Mouse (Mus musculus): ENCODE data around the gene C1qtnf3. TPM values are rescaled to one million over a fixed set of nuclear protein-coding genes. Genes with fewer than 3 reads are reported as not detected.

C1qtnf3 gene
- total and polyA plus RNA-seq, 3 experiments = not detected

GRCm38 (mm10) chr15:10940148-10941108 is 11.7 kb upstream of the C1qtnf3 start:
- Histone ChIP-seq H3K27me3 (ENCODE audit: insufficient read depth, low read length) (no peaks in the 10 kb centered on the region; the same call in 1 of the 2 replicates), H3K4me3 (ENCODE audit: low read depth, low read length) (no peak overlapping the region), H3K9me3 (replicated peaks) (no peaks in the 10 kb centered on the region), H3K4me1 (ENCODE audit: insufficient read depth, low read depth, low read length) (no peaks in the 10 kb centered on the region), H3K36me3 (replicated peaks) (no peaks in the 10 kb centered on the region)
- no peak for DNase-seq (ENCODE audit: low spot score)
- TF ChIP-seq GATA1 (IDR thresholded peaks at IDR 0.05; ENCODE audit: borderline replicate concordance, low read length) (no peak), TAL1 (conservative IDR thresholded peaks at IDR 0.05; ENCODE audit: low read depth, low read length) (no peak), POLR2AphosphoS5 (IDR thresholded peaks at IDR 0.05; ENCODE audit: insufficient replicate concordance, low read depth, low read length) (no peak), GATA2 (IDR thresholded peaks at IDR 0.05; ENCODE audit: borderline replicate concordance, low read depth, low read length) (no peak), CTCF (IDR thresholded peaks at IDR 0.05; ENCODE audit: low read depth, low read length) (no peak)
- no peak for ATAC-seq (ENCODE audit: extremely low read depth, insufficient number of reproducible peaks, low FRiP score, poor library complexity, severe bottlenecking)

- no peak for DNase-seq (ENCODE audit: low spot score)
- no peak for ATAC-seq (ENCODE audit: extremely low read depth, insufficient number of reproducible peaks, low FRiP score, poor library complexity, severe bottlenecking)
- Histone ChIP-seq H3K9me3 (replicated peaks) (no peaks in the 10 kb centered on the region), H3K27me3 (ENCODE audit: insufficient read depth, low read length) (no peaks in the 10 kb centered on the region; the same call in 1 of the 2 replicates), H3K4me3 (ENCODE audit: low read depth, low read length) (no peak overlapping the region), H3K4me1 (ENCODE audit: insufficient read depth, low read depth, low read length) (no peaks in the 10 kb centered on the region), H3K36me3 (replicated peaks) (no peaks in the 10 kb centered on the region)
- no peak for TF ChIP-seq GATA2 (IDR thresholded peaks at IDR 0.05; ENCODE audit: borderline replicate concordance, low read depth, low read length)
- TF ChIP-seq CTCF (IDR thresholded peaks at IDR 0.05; ENCODE audit: low read depth, low read length) = no peak
- TF ChIP-seq TAL1 (conservative IDR thresholded peaks at IDR 0.05; ENCODE audit: low read depth, low read length) = no peak
- TF ChIP-seq POLR2AphosphoS5 (IDR thresholded peaks at IDR 0.05; ENCODE audit: insufficient replicate concordance, low read depth, low read length) = no peak
- TF ChIP-seq GATA1 (IDR thresholded peaks at IDR 0.05; ENCODE audit: borderline replicate concordance, low read length) = no peak
Observed at GRCm38 (mm10) chr15:10941901-10942300, 10.2 kb upstream of the C1qtnf3 start.

- ATAC-seq (ENCODE audit: extremely low read depth, insufficient number of reproducible peaks, low FRiP score, poor library complexity, severe bottlenecking) (no peak), DNase-seq (ENCODE audit: low spot score) (no peak)
- no peaks in the 10 kb centered on the region for H3K4me1 ChIP-seq (ENCODE audit: insufficient read depth, low read depth, low read length)
- H3K9me3 ChIP-seq (replicated peaks) = no peaks in the 10 kb centered on the region
- TF ChIP-seq GATA2 (IDR thresholded peaks at IDR 0.05; ENCODE audit: borderline replicate concordance, low read depth, low read length) = no peak
- no peak for TF ChIP-seq TAL1 (conservative IDR thresholded peaks at IDR 0.05; ENCODE audit: low read depth, low read length)
- TF ChIP-seq GATA1 (IDR thresholded peaks at IDR 0.05; ENCODE audit: borderline replicate concordance, low read length) = no peak
- TF ChIP-seq CTCF (IDR thresholded peaks at IDR 0.05; ENCODE audit: low read depth, low read length) = no peak
- no peak for TF ChIP-seq POLR2AphosphoS5 (IDR thresholded peaks at IDR 0.05; ENCODE audit: insufficient replicate concordance, low read depth, low read length)
- H3K4me3 ChIP-seq (ENCODE audit: low read depth, low read length) = no peak overlapping the region
- peaks cover 6% of the 10 kb centered on the region; the same call in 1 of the 2 replicates for H3K27me3 ChIP-seq (ENCODE audit: insufficient read depth, low read length)
- no peaks in the 10 kb centered on the region for H3K36me3 ChIP-seq (replicated peaks)
Observed at GRCm38 (mm10) chr15:10947852-10948251, 4.3 kb upstream of the C1qtnf3 start.

GRCm38 (mm10) chr15:10952760-10953305 is 701 bp downstream of the C1qtnf3 start:
- no peaks in the 10 kb centered on the region for H3K4me1 ChIP-seq (ENCODE audit: insufficient read depth, low read depth, low read length)
- no peaks in the 10 kb centered on the region for H3K36me3 ChIP-seq (replicated peaks)
- no peak for ATAC-seq (ENCODE audit: extremely low read depth, insufficient number of reproducible peaks, low FRiP score, poor library complexity, severe bottlenecking)
- TF ChIP-seq POLR2AphosphoS5 (IDR thresholded peaks at IDR 0.05; ENCODE audit: insufficient replicate concordance, low read depth, low read length) (no peak), GATA2 (IDR thresholded peaks at IDR 0.05; ENCODE audit: borderline replicate concordance, low read depth, low read length) (no peak), CTCF (IDR thresholded peaks at IDR 0.05; ENCODE audit: low read depth, low read length) (no peak), GATA1 (IDR thresholded peaks at IDR 0.05; ENCODE audit: borderline replicate concordance, low read length) (no peak), TAL1 (conservative IDR thresholded peaks at IDR 0.05; ENCODE audit: low read depth, low read length) (no peak)
- DNase-seq (ENCODE audit: low spot score) = no peak
- H3K4me3 ChIP-seq (ENCODE audit: low read depth, low read length) = no peak overlapping the region
- H3K9me3 ChIP-seq (replicated peaks) = no peaks in the 10 kb centered on the region
- H3K27me3 ChIP-seq (ENCODE audit: insufficient read depth, low read length) = peaks cover 6% of the 10 kb centered on the region; the same call in 1 of the 2 replicates

- no peaks in the 10 kb centered on the region for H3K36me3 ChIP-seq (replicated peaks)
- TF ChIP-seq POLR2AphosphoS5 (IDR thresholded peaks at IDR 0.05; ENCODE audit: insufficient replicate concordance, low read depth, low read length) = no peak
- no peak for TF ChIP-seq CTCF (IDR thresholded peaks at IDR 0.05; ENCODE audit: low read depth, low read length)
- no peak for TF ChIP-seq GATA1 (IDR thresholded peaks at IDR 0.05; ENCODE audit: borderline replicate concordance, low read length)
- no peak for TF ChIP-seq TAL1 (conservative IDR thresholded peaks at IDR 0.05; ENCODE audit: low read depth, low read length)
- no peak for TF ChIP-seq GATA2 (IDR thresholded peaks at IDR 0.05; ENCODE audit: borderline replicate concordance, low read depth, low read length)
- no peak for ATAC-seq (ENCODE audit: extremely low read depth, insufficient number of reproducible peaks, low FRiP score, poor library complexity, severe bottlenecking)
- no peak for DNase-seq (ENCODE audit: low spot score)
- peaks cover 10% of the 10 kb centered on the region; the same call in 1 of the 2 replicates for H3K27me3 ChIP-seq (ENCODE audit: insufficient read depth, low read length)
- no peaks in the 10 kb centered on the region for H3K4me1 ChIP-seq (ENCODE audit: insufficient read depth, low read depth, low read length)
- no peaks in the 10 kb centered on the region for H3K9me3 ChIP-seq (replicated peaks)
- no peak overlapping the region for H3K4me3 ChIP-seq (ENCODE audit: low read depth, low read length)
Observed at GRCm38 (mm10) chr15:10953465-10953864, 1.3 kb downstream of the C1qtnf3 start.
